Mouse (Mus musculus): ENCODE data around the gene Vasp.

DNA sequence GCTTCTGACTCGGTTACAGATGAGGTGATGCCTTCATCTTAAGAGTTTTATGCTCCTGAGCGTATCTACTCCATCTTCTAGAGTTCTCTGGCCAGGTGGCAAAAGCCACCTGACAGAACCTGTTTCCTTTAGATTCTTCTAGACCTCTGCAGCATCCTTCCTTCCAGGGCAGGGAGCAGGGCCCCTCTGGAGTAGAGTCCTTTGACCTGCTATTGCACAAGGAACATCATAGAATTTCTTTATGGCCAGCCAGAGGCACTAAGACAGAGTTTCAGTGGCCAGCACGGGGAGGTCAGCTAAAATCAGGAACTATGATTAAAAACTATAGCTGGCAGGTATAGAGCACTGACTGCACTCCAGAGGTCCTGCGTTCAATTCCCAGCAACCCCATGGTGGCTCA lies 19.5 kb downstream of the Vasp start:
- no peak for TF ChIP-seq GATA1 (IDR thresholded peaks at IDR 0.05; ENCODE audit: low read length)
- no peak for TF ChIP-seq TAL1 (IDR thresholded peaks at IDR 0.05; ENCODE audit: low read length)

Data from erythroblast, embryonic 14.5 days (primary cell).